Mouse (Mus musculus) induced T-regulatory cell, adult 2 months (primary cell): ENCODE measurements at regions not wholly inside any gene's neighbourhood (a gene's known extent, or its start where the extent isn't known, plus 50 kb on each side); places are given as distances from the start of the nearest gene placed in this dataset.

Experiments used
- DNase-seq: peaks from one replicate; pipeline ENCODE4 v3.0.0-alpha.2; 2012; ENCODE audit warnings: low read depth

- DNase-seq, result no peak
Measured at GRCm38 (mm10) chr9:61509091-61509490, 136.9 kb downstream of the Tle3 start.

GRCm38 (mm10) chr9:61500851-61501250, 128.7 kb downstream of the Tle3 start:
- DNase-seq, result no peak

GRCm38 (mm10) chr9:61492896-61493295, 120.7 kb downstream of the Tle3 start:
- DNase-seq, result no peak

DNA sequence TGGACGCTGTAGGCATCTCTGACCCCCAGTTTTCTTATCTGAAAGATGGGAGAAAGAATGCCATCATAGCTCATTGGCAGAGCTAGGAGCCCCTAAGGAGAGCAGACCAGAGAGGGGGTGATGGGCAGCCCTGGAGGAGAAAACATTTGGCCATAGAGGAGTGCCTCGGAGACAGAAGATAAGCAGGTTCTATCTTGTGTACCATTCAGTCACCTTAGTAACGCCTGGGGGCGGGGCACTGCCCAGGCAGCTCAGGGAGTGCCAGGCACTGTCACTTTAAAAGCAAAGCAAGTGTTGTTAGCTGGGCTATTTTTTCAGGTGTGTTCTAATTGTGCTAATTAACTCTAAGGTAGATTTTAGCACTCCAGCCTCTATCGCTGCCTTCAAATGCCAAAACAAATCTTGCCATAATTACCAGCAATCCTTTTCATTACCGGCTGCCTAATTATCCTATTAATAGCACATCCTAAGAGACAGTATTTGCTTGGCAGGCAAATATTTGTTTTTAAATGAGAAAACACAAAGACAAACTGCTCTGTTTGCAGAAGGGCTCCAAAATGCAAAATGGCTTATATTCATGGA, 119.1 kb downstream of the Tle3 start:
- no peak for DNase-seq

DNA sequence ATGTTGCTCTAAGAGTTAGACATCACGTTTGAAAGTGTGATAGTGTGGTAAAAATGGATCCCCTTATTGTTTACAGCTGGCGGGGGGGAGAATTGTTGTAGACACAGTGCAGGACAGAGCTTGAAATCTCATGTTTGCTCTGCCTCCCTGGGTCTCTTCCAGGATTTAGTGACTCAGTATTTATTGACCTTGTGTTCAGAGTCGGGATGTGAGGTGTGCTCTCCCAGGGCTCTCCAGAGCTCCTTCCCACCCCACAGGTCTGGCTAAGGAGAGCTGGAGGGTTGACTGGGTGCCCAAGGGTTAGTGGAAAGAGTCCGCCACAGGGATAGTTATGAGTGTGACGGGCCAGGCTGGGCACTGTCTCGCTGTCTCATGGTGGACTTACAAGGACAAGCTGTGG, 117.8 kb downstream of the Tle3 start:
- no peak for DNase-seq

- DNase-seq, result no peak
Measured at GRCm38 (mm10) chr9:61489147-61489546, 117.0 kb downstream of the Tle3 start.

DNA sequence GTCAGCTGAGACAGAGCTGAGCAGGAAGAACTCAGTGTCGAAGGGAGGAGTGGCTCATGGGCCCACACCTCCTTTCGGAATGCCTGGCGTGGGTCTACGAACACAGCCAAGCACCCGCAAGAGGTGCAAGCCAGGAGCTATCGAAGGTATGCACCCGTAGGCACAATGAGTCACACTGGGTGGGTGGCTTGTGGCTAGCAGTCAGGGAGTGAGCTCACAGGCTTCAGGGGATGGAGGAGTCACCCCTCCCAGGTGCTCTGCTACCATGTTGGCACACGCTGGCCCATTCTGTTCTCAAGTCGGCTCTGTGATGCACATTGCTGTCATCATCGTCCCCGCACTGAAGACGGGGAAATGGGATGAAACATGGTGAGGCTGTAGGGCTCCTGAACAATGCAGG, 115.7 kb downstream of the Tle3 start:
- no peak for DNase-seq

DNA sequence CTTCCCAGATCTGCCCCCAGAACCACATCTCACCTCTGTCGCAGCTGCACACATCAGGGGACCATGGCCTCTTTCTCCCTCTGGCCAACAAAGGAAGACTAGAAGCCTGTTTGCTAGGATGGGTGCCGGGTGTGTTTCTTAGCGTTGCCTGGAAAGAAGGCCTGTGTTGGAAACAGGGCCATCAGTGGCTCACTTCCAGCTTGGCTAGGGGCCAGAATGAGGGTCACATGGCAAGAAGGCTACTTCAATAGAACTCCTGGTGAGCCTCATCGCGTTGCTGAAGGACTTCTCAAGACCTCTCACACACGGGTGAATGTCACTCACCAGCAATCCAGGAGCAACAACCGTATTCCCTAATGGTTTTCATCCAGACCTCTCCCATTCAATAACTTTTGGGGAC, 115.0 kb downstream of the Tle3 start:
- DNase-seq, result no peak

GRCm38 (mm10) chr9:61484391-61484790, 112.2 kb downstream of the Tle3 start:
- DNase-seq, result peak; percentile 71

GRCm38 (mm10) chr9:61479626-61480025, 107.5 kb downstream of the Tle3 start:
- peak; percentile 14 for DNase-seq

GRCm38 (mm10) chr9:61478862-61479261, 106.7 kb downstream of the Tle3 start:
- DNase-seq, result peak; percentile 9

GRCm38 (mm10) chr9:61476351-61476750, 104.2 kb downstream of the Tle3 start:
- DNase-seq, result no peak

DNA sequence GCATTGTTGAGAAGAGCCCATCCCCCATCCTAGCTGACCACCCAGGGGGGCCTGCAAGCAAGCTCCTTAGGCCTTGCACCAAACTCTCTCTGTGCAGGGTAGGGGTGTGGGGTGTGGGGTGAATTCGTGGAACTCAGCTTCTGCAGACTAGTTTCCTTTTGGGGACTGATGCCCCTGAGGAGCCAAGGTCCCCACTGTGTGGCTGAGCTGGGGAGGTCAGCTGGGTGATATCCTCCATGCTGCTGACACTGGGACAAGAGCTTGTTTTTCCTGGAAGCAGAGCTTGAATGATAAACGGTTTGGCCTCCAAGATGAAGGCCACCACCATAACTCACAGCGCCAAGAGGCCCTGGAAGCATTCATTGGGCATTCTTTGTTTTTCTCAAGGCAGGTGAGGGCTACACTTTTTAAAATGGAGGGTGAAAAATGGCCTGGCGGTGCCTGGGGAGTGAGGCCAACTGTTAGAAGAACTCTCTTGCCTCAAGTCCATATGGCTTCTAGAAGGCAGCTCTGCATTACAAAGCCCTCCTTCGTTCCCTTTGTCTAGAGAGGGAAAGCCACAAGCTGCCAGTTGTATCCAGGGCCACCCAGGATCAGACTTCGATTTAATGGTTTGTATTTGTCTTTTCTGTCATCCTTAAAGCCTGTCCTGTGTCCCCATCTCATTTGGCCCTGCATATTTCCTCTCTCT, 98.8 kb downstream of the Tle3 start:
- no peak for DNase-seq

- no peak for DNase-seq
Measured at GRCm38 (mm10) chr9:61468897-61469509, 96.8 kb downstream of the Tle3 start.

DNA sequence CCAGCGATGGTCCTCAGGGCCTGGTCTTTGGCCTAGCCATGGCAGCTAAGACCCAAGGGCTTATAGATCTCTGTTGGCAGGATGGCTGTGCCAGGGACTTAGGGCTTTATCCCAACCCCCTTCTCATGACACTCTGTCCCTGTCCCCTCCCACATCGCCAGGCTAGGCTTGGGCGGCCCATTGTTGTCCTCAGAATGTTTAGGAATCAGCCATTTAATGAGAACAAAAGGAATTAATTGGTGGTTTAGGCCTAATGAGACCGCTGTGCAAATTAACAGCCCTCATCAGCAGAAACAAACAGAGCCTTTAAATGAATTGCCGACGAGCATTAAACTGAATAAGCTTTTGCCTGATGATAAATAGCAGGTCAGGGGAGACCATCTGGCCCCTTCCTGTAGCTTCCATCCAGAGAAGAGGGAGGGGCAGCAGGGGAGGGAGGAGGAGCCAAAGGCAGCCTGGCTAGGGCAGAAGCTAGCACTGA, 96.2 kb downstream of the Tle3 start:
- no peak for DNase-seq
